Mouse (Mus musculus) cerebellum, postnatal 25 days (tissue): ENCODE results near the gene Tmc2.
A peak's percentile ranks its signal among the peaks of the same experiment; 100 is the strongest.

Source experiments
- DNase-seq, 2 experiments: peaks; one replicate each; pipeline ENCODE4 v3.0.0; 2021; ENCODE audit warnings: mixed read lengths in 2 of 2

The Tmc2 gene

GRCm38 (mm10) chr2:130256762-130257161 is 61.8 kb downstream of the Tmc2 start:
- no peak for DNase-seq

- DNase-seq = no peak
Observed at GRCm38 (mm10) chr2:130260822-130261221, 65.8 kb downstream of the Tmc2 start.

GRCm38 (mm10) chr2:130261914-130262313 is 66.9 kb downstream of the Tmc2 start:
- no peak for DNase-seq

GRCm38 (mm10) chr2:130262398-130262797 is 67.4 kb downstream of the Tmc2 start:
- DNase-seq = no peak

- no peak for DNase-seq
Observed at GRCm38 (mm10) chr2:130265520-130265919, 70.5 kb downstream of the Tmc2 start.

- no peak for DNase-seq
Observed at GRCm38 (mm10) chr2:130268074-130268473, 73.1 kb downstream of the Tmc2 start.

GRCm38 (mm10) chr2:130273732-130274131 is 78.7 kb downstream of the Tmc2 start:
- no peak for DNase-seq

GRCm38 (mm10) chr2:130274149-130274861 is 79.3 kb downstream of the Tmc2 start, which contains the start of gene Nop56:
Nop56 (plus strand) TSS chr2:130274430.
- peak; percentile 99 to 100 for DNase-seq

- no peak for DNase-seq
Observed at GRCm38 (mm10) chr2:130274862-130275261, 79.9 kb downstream of the Tmc2 start.

- DNase-seq = peak; percentile 44 to 69
Observed at GRCm38 (mm10) chr2:130275649-130276048, 80.7 kb downstream of the Tmc2 start.

- DNase-seq = no peak
Observed at GRCm38 (mm10) chr2:130279600-130280091, 84.7 kb downstream of the Tmc2 start.

GRCm38 (mm10) chr2:130280224-130280623 is 85.2 kb downstream of the Tmc2 start:
- DNase-seq = no peak

GRCm38 (mm10) chr2:130280818-130281217 is 85.8 kb downstream of the Tmc2 start:
- DNase-seq = no peak

- DNase-seq = peak; percentile 94 to 96
Observed at GRCm38 (mm10) chr2:130283854-130284654, 89.1 kb downstream of the Tmc2 start, which contains the start of gene Idh3b. Idh3b (minus strand) TSS chr2:130284547.

GRCm38 (mm10) chr2:130289086-130289485 is 94.1 kb downstream of the Tmc2 start:
- DNase-seq = no peak

GRCm38 (mm10) chr2:130291434-130291833 is 96.4 kb downstream of the Tmc2 start:
- DNase-seq = peak; percentile 69 to 82

GRCm38 (mm10) chr2:130293009-130293408 is 98.0 kb downstream of the Tmc2 start:
- DNase-seq = no peak

GRCm38 (mm10) chr2:130293486-130293885 is 98.5 kb downstream of the Tmc2 start:
- no peak for DNase-seq

GRCm38 (mm10) chr2:130294218-130294935 is 99.4 kb downstream of the Tmc2 start:
- DNase-seq = no peak

GRCm38 (mm10) chr2:130294936-130295277 is 99.9 kb downstream of the Tmc2 start, which contains the start of gene Ebf4:
Ebf4 (plus strand) TSS chr2:130295169.
- DNase-seq = peak; percentile 49 to 70

- peak; percentile 54 to 64 for DNase-seq
Observed at GRCm38 (mm10) chr2:130295331-130296133, 100.5 kb downstream of the Tmc2 start.

- DNase-seq = no peak
Observed at GRCm38 (mm10) chr2:130296134-130296745, 101.2 kb downstream of the Tmc2 start.
